Mouse (Mus musculus) erythroblast, adult 5-6 weeks (primary cell): ENCODE results near the gene Aldh3b3. TPM values are rescaled to one million over a fixed set of nuclear protein-coding genes. Genes with fewer than 3 reads are reported as not detected.

Experiments
- ATAC-seq: replicated peaks from 2 replicates; pipeline ENCODE4 v1.8.0; 2016; ENCODE audit warnings: moderate number of reproducible peaks, mild to moderate bottlenecking, moderate TSS enrichment, inconsistent platforms; ENCODE audit not compliant: poor library complexity, low FRiP score, severe bottlenecking
- total RNA-seq, 2 experiments: library from RNA; stranded (forward) in 1 of 2; stranded (reverse) in 1 of 2; fragments of 150-400 nt in 1 of 2; fragments of 200-764, 138-1000 nt in 1 of 2; gene quantifications; 2 replicates each; pipeline versions ENCODE4 v1.2.3 to v1.2.4; 2015 to 2017; ENCODE audit warnings: low replicate concordance in 2 of 2

Aldh3b3 gene
- total RNA-seq (2015; ENCODE audit: low replicate concordance) (1.7 TPM in 1 of 2 replicates, not detected in the other), total RNA-seq (2017; ENCODE audit: low replicate concordance) (4.9 TPM in 1 of 2 replicates, not detected in the other)

- no peak for ATAC-seq
These were observed at the start of gene Aldh3b3 for GRCm38 (mm10) chr19:3958470-3958869. Gene Aldh3b3, plus strand, starts transcription at chr19:3958645.

- ATAC-seq: no peak
These were observed 48.2 kb upstream of the Aldh3b3 start for GRCm38 (mm10) chr19:3910206-3910605.

GRCm38 (mm10) chr19:3912337-3913204, 45.9 kb upstream of the Aldh3b3 start, which contains the start of gene Ndufs8:
Gene Ndufs8, minus strand, starts transcription at chr19:3912774.
- ATAC-seq: peak; percentile 93

- ATAC-seq: no peak
These were observed 44.8 kb upstream of the Aldh3b3 start for GRCm38 (mm10) chr19:3913692-3914091.

GRCm38 (mm10) chr19:3914535-3914934, 43.9 kb upstream of the Aldh3b3 start:
- ATAC-seq: no peak

GRCm38 (mm10) chr19:3916727-3917126, 41.7 kb upstream of the Aldh3b3 start:
- no peak for ATAC-seq

GRCm38 (mm10) chr19:3919928-3920327, 38.5 kb upstream of the Aldh3b3 start:
- ATAC-seq: no peak

GRCm38 (mm10) chr19:3922661-3923371, 35.6 kb upstream of the Aldh3b3 start:
- no peak for ATAC-seq

GRCm38 (mm10) chr19:3923586-3923985, 34.9 kb upstream of the Aldh3b3 start:
- no peak for ATAC-seq

- ATAC-seq: no peak
These were observed 34.3 kb upstream of the Aldh3b3 start for GRCm38 (mm10) chr19:3924190-3924589.

- ATAC-seq: no peak
These were observed 33.6 kb upstream of the Aldh3b3 start for GRCm38 (mm10) chr19:3924868-3925267.

GRCm38 (mm10) chr19:3925859-3926258, 32.6 kb upstream of the Aldh3b3 start:
- ATAC-seq: no peak

GRCm38 (mm10) chr19:3926279-3926678, 32.2 kb upstream of the Aldh3b3 start:
- no peak for ATAC-seq

GRCm38 (mm10) chr19:3926685-3927084, 31.8 kb upstream of the Aldh3b3 start:
- ATAC-seq: no peak

GRCm38 (mm10) chr19:3927989-3928388, 30.5 kb upstream of the Aldh3b3 start:
- no peak for ATAC-seq

- ATAC-seq: no peak
These were observed 29.7 kb upstream of the Aldh3b3 start for GRCm38 (mm10) chr19:3928779-3929178.

GRCm38 (mm10) chr19:3929211-3929941, 29.1 kb upstream of the Aldh3b3 start, which contains the start of gene Aldh3b1:
Gene Aldh3b1, minus strand, starts transcription at chr19:3929808.
- ATAC-seq: peak; percentile 40

- ATAC-seq: no peak
These were observed 28.0 kb upstream of the Aldh3b3 start for GRCm38 (mm10) chr19:3930262-3931057.

- no peak for ATAC-seq
These were observed 26.7 kb upstream of the Aldh3b3 start for GRCm38 (mm10) chr19:3931716-3932115.
